Mouse (Mus musculus): ENCODE results near the gene Uqcc2. TPM values are rescaled to one million over a fixed set of nuclear protein-coding genes. Genes with fewer than 3 reads are reported as not detected.
A peak's percentile ranks its signal among the peaks of the same experiment; 100 is the strongest.

Uqcc2 gene
- total and polyA plus RNA-seq, 3 experiments, result 126 to 240 (median 198) TPM

DNA sequence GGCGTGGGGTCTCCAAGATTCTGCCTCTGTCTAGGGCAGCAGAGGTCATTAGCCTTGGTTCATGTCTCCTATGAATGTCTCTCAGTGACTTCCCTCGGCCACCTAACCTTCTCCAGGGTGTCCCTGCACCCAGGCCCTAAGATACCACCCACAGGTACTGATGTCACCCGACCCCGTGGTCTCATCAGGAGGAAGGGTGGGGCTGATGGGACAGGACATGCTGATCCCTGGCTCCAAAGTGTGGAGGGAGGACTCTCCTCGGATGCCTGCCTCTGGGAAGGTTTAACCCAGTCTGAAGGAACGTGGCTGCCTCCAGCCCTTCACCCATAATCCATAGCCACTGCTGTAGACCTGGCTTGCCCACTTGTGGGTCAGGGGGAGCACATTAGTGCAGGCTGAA, 33.2 kb upstream of the Uqcc2 start:
- peak overlapping the region; percentile 55 to 77 (median 75) for H3K4me3 ChIP-seq (replicated peaks in 1 of 3; ENCODE audit: low read depth in 2 of 3, low read length in 2 of 3, poor library complexity in 1 of 3)
- H3K36me3 ChIP-seq (replicated peaks in 1 of 2; ENCODE audit: control insufficient read depth in 1 of 2, insufficient read depth in 1 of 2, low read length in 1 of 2), result peaks cover 13 to 35% of the 10 kb centered on the region in 2 experiments
- H3K27me3 ChIP-seq (replicated peaks), result no peaks in the 10 kb centered on the region
- DNase-seq (ENCODE audit: extremely low read depth), result no peak
- H3K9me3 ChIP-seq (replicated peaks; ENCODE audit: low read length), result no peaks in the 10 kb centered on the region
- in situ Hi-C loops (cut with MboI; ENCODE audit: low pct_ligation_motif_present, low pct_unique_long_range_greater_than_20kb, low sequenced_read_pairs), result loop anchor here (10.0 kb wide), 1 partner anchor 158 kb away; no protein-coding TSS in a partner anchor
- H3K4me2 ChIP-seq (ENCODE audit: insufficient read depth, low read depth, poor library complexity, severe bottlenecking), result peak overlapping the region; percentile 71
- H3K79me2 ChIP-seq (replicated peaks; ENCODE audit: control insufficient read depth, extremely low read depth, insufficient read depth, poor library complexity, severe bottlenecking), result peaks cover 42% of the 10 kb centered on the region
- peak overlapping the region; percentile 94 for H3K27ac ChIP-seq (ENCODE audit: insufficient read depth, low read depth)
- H3K9ac ChIP-seq (ENCODE audit: insufficient read depth, low read depth), result peak overlapping the region; percentile 68
- TF ChIP-seq MAX (IDR thresholded peaks at IDR 0.05; ENCODE audit: low read length), result 0 out of 2 replicates have a peak, but pooled peaks have one; percentile 26
- TF ChIP-seq TCF12 (IDR thresholded peaks at IDR 0.05; ENCODE audit: low read depth, low read length), result peak; percentile 23; the same call in 1 of the 2 replicates
- 0 out of 2 replicates have a peak, but pooled peaks have one; percentile 26 for TF ChIP-seq MXI1 (IDR thresholded peaks at IDR 0.05; ENCODE audit: low read depth, low read length)
- 0 out of 2 replicates have a peak, but pooled peaks have one; percentile 21 for TF ChIP-seq UBTF (IDR thresholded peaks at IDR 0.05; ENCODE audit: low read depth, low read length)
- TF ChIP-seq MEF2A (IDR thresholded peaks at IDR 0.05; ENCODE audit: borderline replicate concordance, low read depth, low read length), result no peak
- TF ChIP-seq POLR2A (IDR thresholded peaks at IDR 0.05; ENCODE audit: low read depth, low read length), result peak; percentile 57
- TF ChIP-seq USF2 (conservative IDR thresholded peaks at IDR 0.05; ENCODE audit: low read depth, low read length), result no peak
- TF ChIP-seq E2F4 (IDR thresholded peaks at IDR 0.05; ENCODE audit: insufficient replicate concordance, low read depth, low read length), result no peak
- no peak for TF ChIP-seq RAD21 (IDR thresholded peaks at IDR 0.05; ENCODE audit: low read depth, low read length)
- peaks cover 51 to 81% of the 10 kb centered on the region in 2 experiments for H3K4me1 ChIP-seq (ENCODE audit: control insufficient read depth in 1 of 2, insufficient read depth in 2 of 2)
- dilution Hi-C loops (cut with MboI; ENCODE audit: extremely low pct_ligation_motif_present, extremely low pct_unique_long_range_greater_than_20kb, low sequenced_read_pairs), result no loop called here

DNA sequence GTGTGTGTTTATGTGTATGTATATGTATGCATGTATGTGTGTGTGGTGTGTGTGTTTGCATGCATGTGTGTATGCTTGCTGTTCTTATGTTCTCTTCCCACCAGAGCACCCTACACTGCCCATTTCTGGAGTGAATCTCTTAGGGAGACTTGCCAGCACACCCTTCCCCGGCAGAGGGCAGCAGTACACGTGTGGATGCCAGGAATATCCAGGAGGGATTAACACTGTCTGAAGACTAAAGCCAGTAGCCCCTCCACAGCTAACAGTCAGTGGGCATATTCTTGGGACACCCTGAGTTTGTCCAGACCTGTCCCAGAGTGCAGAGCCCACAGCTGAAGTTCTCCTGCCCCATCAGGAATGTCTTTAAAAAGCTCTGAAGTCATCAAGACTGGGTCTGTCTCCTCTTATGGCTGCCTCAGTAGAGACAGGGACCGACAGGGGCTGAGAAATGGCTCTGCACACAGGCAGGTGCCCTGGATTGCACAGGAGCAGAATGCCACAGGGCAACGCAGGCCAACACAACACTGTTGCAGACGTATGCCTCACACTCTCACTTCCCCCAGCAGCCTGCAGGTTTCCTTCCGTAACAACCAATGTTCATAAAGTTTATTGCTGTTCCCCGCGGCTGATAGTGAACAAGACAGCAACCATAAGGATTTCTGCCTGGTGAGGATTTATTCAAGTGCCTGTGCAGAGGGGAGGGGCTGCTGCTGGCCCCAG, 31.5 kb upstream of the Uqcc2 start:
- Histone ChIP-seq H3K9me3 (replicated peaks; ENCODE audit: low read length) (no peaks in the 10 kb centered on the region), H3K4me3 (replicated peaks in 1 of 3; ENCODE audit: low read depth in 2 of 3, low read length in 2 of 3, poor library complexity in 1 of 3) (peak overlapping the region; percentile 44 to 58 (median 52)), H3K79me2 (replicated peaks; ENCODE audit: control insufficient read depth, extremely low read depth, insufficient read depth, poor library complexity, severe bottlenecking) (peaks cover 49% of the 10 kb centered on the region), H3K27ac (ENCODE audit: insufficient read depth, low read depth) (peak overlapping the region; percentile 79), H3K4me1 (ENCODE audit: control insufficient read depth in 1 of 2, insufficient read depth in 2 of 2) (peaks cover 41 to 79% of the 10 kb centered on the region in 2 experiments), H3K36me3 (replicated peaks in 1 of 2; ENCODE audit: control insufficient read depth in 1 of 2, insufficient read depth in 1 of 2, low read length in 1 of 2) (peaks cover 28 to 52% of the 10 kb centered on the region in 2 experiments), H3K9ac (ENCODE audit: insufficient read depth, low read depth) (peak overlapping the region; percentile 49), H3K27me3 (replicated peaks) (no peaks in the 10 kb centered on the region), H3K4me2 (ENCODE audit: insufficient read depth, low read depth, poor library complexity, severe bottlenecking) (peak overlapping the region; percentile 33)
- DNase-seq (ENCODE audit: extremely low read depth), result peak; percentile 68
- in situ Hi-C loops (cut with MboI; ENCODE audit: low pct_ligation_motif_present, low pct_unique_long_range_greater_than_20kb, low sequenced_read_pairs), result loop anchor here (10.0 kb wide), 1 partner anchor 160 kb away; no protein-coding TSS in a partner anchor
- dilution Hi-C loops (cut with MboI; ENCODE audit: extremely low pct_ligation_motif_present, extremely low pct_unique_long_range_greater_than_20kb, low sequenced_read_pairs), result no loop called here
- TF ChIP-seq SMC3 (IDR thresholded peaks at IDR 0.05; ENCODE audit: low read depth, low read length) (peak; percentile 90), POLR2A (IDR thresholded peaks at IDR 0.05; ENCODE audit: low read depth, low read length) (no peak), MXI1 (IDR thresholded peaks at IDR 0.05; ENCODE audit: low read depth, low read length) (0 out of 2 replicates have a peak, but pooled peaks have one; percentile 14), POLR2AphosphoS2 (IDR thresholded peaks at IDR 0.05; ENCODE audit: low read depth, low read length) (no peak), MEF2A (IDR thresholded peaks at IDR 0.05; ENCODE audit: borderline replicate concordance, low read depth, low read length) (no peak), SIN3A (IDR thresholded peaks at IDR 0.05; ENCODE audit: low read length) (peak; percentile 8; the same call in 1 of the 2 replicates), KAT2A (IDR thresholded peaks at IDR 0.05; ENCODE audit: insufficient replicate concordance, low read length) (no peak), RAD21 (IDR thresholded peaks at IDR 0.05; ENCODE audit: low read depth, low read length) (peak; percentile 80), ZC3H11A (IDR thresholded peaks at IDR 0.05; ENCODE audit: low read depth, low read length) (peak; percentile 43; the same call in 1 of the 2 replicates), USF2 (conservative IDR thresholded peaks at IDR 0.05; ENCODE audit: low read depth, low read length) (no peak), ZMIZ1 (IDR thresholded peaks at IDR 0.05; ENCODE audit: low read depth, low read length) (no peak), ZNF384 (IDR thresholded peaks at IDR 0.05; ENCODE audit: low read depth, low read length) (no peak), MYC (IDR thresholded peaks at IDR 0.05; ENCODE audit: low read depth, low read length) (no peak), NELFE (IDR thresholded peaks at IDR 0.05; ENCODE audit: low read depth, low read length) (0 out of 2 replicates have a peak, but pooled peaks have one; percentile 12), BHLHE40 (IDR thresholded peaks at IDR 0.05; ENCODE audit: low read depth, low read length) (no peak), ZKSCAN1 (IDR thresholded peaks at IDR 0.05; ENCODE audit: borderline replicate concordance, low read depth, low read length) (no peak), HCFC1 (IDR thresholded peaks at IDR 0.05; ENCODE audit: low read depth, low read length) (no peak), MAZ (IDR thresholded peaks at IDR 0.05; ENCODE audit: low read depth, low read length) (no peak), ETS1 (conservative IDR thresholded peaks at IDR 0.05; ENCODE audit: low read depth, low read length) (no peak), CTCF (conservative IDR thresholded peaks at IDR 0.05 in 1 of 2, IDR thresholded peaks at IDR 0.05 in 1 of 2; ENCODE audit: low read depth in 2 of 2, low read length in 2 of 2) (peak; percentile 57 to 89), TCF12 (IDR thresholded peaks at IDR 0.05; ENCODE audit: low read depth, low read length) (no peak), IRF4 (IDR thresholded peaks at IDR 0.05; ENCODE audit: low read depth, low read length) (no peak), CHD2 (IDR thresholded peaks at IDR 0.05; ENCODE audit: low read length) (no peak), JUN (IDR thresholded peaks at IDR 0.05; ENCODE audit: insufficient read depth, low read depth, low read length) (no peak), E2F4 (IDR thresholded peaks at IDR 0.05; ENCODE audit: insufficient replicate concordance, low read depth, low read length) (no peak), UBTF (IDR thresholded peaks at IDR 0.05; ENCODE audit: low read depth, low read length) (no peak), ELF1 (IDR thresholded peaks at IDR 0.05; ENCODE audit: low read depth, low read length) (no peak)

All from CH12.LX (cell line).